Mouse (Mus musculus) kidney, adult 9 months (tissue): ENCODE measurements around the gene Hist3h2a.

Source experiments
- DNase-seq: peaks from one replicate; pipeline ENCODE4 v3.0.0; 2022

Gene Hist3h2a

DNA sequence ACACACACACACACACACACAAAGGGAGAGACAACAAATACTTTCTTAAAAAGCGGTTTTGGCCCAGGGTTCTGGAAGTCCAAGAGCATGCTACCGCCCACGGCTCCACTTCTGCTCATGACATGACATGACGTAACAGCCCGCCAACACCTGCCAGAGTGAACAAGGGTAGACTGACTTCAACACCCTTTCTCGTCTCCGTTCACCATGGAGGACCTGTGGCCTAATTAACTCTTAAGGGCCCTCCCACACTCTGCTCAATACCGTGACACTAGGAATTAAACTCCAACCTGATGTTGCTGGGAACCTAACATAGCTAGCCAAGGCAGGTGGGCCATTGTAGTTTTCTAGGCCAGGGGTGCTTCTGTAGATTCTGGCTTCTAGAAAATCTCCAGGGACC, 14.5 kb downstream of the Hist3h2a start:
- DNase-seq, result peak; percentile 62

GRCm38 (mm10) chr11:58969659-58970058, 15.2 kb downstream of the Hist3h2a start:
- peak; percentile 82 for DNase-seq

DNA sequence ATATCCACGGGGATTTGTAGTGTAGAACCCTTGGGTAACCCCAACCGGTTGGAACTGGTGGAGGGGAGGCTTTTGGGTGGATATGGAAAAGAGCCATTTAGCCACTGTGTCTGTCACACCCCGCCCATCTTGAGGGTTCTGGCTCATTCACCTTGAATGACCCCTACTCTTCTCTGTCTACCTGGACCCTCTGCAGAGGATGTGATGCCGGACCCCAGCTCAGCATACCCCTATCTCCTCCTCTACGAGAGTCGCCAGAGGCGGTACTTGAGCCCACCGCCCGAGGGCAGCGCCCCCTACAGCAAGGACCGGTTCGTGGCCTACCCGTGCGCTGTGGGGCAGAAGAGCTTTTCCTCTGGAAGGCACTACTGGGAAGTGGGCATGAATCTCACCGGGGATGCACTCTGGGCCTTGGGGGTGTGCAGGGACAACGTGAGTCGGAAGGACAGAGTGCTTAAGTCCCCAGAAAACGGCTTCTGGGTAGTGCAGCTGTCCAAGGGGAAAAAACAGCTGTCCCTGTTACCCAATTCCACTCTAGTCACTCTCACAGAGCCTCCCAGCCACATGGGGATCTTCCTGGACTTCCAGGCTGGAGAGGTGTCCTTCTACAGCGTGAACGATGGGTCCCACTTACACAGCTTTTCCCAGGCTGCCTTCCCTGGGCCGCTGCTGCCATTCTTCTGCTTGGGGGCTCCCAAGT, 16.5 kb downstream of the Hist3h2a start:
- no peak for DNase-seq

DNA sequence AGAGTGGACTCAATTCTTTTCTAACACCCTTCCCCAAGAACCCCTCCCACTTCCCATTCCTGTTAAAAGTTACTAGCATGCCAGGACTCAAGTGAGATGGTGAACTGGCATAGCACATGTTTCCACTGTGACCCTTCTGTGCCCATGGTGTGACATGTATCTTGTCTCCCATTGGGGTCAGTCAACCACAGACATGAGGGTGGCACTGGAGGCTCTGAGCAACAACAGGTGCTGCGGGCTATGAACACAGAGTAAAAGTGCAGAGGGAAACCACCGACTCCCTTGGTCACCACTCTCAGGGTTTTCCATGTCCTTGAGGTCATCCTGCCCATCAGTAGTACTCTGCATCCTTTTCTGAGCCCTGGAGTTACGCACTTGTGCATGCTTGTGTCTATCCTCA, 17.3 kb downstream of the Hist3h2a start:
- no peak for DNase-seq

DNA sequence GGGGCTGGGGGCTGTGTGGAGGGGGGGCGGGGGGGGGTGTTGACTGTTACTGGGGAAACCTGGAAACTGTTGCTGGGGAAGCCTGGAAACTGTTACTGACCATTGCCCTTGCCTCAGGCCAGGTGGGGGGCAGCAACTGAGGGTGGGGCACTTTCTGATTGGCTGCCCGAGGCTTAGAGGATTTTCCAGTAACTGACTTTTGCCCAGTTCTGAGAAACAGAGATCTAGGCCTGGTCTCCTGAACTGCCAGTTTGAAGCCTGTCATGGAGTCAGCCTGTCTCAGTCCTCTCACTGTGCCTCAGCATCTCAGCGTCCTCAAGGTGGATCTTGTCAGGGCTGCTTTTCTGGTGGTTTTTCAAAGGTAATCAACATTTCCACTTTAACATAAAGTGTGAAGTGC, 19.9 kb downstream of the Hist3h2a start:
- peak; percentile 61 for DNase-seq

DNA sequence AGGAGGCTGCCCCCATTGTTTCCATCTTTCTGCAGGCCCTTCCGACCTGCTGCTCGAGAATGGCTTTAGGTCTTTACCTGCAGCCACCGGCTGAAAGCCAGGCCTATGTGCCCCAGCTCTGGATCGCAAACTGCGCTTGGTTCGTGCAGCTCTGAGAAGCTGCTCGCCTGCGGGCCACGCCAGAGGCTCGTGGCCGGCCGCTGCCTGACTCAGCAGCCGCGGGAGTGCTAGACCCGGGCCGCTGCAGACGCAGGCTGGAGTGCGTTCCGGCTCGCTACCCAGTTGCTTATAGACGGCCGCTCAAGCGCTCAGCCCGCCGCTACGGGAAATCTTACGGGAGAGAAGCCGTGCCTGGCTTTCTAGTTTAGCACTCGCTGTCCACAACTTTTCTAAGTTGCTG, 22.7 kb downstream of the Hist3h2a start:
- DNase-seq, result no peak

GRCm38 (mm10) chr11:58977607-58978026, 23.1 kb downstream of the Hist3h2a start:
- DNase-seq, result no peak

DNA sequence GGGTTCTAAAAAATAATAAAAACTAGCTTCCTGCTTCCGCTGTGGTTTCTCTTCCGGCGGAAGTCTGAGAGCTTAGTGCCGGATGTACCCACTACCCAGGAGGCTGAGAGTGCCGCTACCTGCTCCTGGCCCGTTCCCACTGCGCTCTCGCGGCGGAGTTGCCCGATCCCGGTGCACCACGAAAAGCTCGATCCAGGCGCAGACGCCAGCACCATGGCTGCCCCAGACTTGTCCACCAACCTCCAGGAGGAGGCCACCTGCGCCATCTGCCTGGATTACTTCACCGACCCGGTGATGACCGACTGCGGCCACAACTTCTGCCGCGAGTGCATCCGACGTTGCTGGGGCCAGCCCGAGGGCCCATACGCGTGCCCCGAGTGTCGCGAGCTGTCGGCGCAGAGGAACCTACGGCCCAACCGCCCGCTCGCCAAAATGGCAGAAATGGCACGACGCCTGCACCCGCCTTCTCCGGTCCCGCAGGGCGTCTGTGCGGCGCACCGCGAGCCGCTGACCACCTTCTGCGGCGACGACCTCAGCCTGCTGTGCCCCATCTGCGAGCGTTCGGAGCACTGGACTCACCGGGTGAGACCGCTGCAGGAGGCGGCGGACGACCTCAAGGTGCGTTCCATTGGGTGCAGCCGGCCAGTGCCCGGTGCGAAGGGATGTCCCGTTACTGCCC, 23.7 kb downstream of the Hist3h2a start, which contains the start of gene Trim11:
TSS of gene Trim11 (plus strand) at position 67 of the 679 bp plus-strand sequence.
- DNase-seq, result peak; percentile 72

DNA sequence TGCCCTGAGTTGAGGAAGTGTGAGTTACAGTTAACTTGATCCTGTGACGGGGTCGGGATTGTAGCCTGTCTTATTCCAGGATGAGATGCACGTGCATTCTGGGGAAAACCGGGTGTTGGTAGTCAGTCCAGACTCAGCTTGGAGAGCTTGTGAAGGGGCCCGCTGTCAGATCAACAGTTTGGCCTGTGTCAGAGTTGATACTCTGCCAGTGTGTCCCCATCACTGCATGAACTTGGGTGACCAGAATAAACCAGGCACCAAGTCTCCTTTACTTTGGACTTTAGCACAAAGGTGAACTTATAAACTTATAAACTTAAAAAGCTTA, 24.2 kb downstream of the Hist3h2a start:
- peak; percentile 67 for DNase-seq

GRCm38 (mm10) chr11:58979183-58979582, 24.7 kb downstream of the Hist3h2a start:
- DNase-seq, result peak; percentile 49

DNA sequence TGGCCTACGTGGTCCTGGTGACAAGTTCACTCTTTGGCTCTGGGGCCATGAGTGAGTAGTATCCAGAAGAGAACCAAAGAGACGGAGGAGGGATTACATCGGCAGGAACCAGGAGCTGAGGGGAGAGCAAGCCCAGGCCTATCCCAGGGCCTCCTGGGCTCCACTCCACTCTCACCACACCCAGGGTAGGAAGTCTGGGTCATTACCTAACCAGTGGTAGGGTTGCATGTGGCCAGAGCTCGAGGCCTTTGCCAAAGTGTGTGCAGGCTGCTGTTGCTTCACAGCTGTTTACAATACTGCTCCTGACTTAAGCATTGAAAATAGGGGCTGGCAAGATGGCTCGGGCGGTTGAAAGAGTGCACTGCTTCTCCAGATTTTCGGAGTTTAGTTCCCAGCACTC, 25.2 kb downstream of the Hist3h2a start:
- peak; percentile 44 for DNase-seq

- DNase-seq, result peak; percentile 83
These were observed 26.0 kb downstream of the Hist3h2a start for GRCm38 (mm10) chr11:58980381-58980990.

GRCm38 (mm10) chr11:58981541-58982447, 27.3 kb downstream of the Hist3h2a start:
- peak; percentile 47 for DNase-seq

DNA sequence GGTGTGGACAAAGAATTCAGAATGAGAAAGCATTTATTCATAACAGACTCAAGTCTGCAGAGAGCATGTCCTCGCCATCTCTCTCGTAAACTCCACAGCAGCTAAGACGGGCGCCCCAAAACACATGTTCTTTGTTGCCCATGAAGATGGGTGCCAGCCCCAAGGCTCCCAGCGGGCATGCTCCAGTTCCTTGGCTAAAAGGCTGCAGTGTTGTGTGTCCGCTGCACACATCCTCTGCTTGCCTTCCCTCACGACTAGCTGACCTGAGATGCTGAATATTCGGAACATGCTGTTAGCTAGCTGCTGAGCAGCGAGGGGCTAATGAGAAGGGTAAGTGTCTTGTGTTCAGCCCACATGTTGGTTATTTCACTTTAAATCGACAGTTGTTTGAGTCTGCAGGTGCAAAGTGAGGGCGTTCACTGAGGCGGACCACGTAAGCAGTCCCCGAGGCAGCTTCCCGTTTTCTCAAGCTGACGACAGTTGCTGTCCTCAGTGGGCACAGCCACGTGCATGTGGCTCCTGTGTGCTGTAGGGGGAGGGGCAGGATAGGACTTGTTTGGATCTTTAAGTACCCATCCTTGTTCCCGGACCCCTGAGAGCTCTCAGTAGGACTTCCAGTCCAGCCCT, 28.1 kb downstream of the Hist3h2a start:
- no peak for DNase-seq

GRCm38 (mm10) chr11:58983691-58984341, 29.3 kb downstream of the Hist3h2a start:
- no peak for DNase-seq

GRCm38 (mm10) chr11:58984657-58985056, 30.2 kb downstream of the Hist3h2a start:
- DNase-seq, result no peak

DNA sequence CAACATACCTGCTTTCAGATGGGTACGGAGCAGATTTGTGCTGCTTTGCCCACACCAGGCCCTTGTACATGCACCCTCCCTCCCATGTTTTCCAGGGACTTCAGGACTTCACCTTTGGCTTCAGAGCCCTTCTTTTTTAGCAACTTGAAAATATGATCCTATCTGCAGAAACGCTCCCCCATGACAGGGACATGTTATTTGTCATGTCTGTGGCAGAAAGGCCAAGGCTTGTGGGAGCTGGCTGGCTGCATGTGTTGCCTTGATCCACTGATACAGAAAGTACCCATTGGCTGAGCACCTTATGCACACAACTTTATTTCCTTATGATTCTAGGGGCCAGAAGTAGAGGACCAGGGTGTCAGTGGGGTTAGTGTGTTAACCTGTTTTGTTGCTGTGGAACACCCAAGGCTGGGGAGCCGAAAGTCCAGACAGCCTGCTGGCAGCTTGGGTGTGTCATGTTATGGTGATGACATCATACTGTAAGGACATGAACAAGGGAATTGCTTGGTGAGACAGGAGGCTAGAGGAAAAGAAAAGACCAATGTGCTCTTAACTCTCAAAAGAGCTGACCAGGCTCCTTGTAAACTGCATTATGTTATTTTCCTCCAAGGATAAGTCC, 30.9 kb downstream of the Hist3h2a start:
- no peak for DNase-seq

DNA sequence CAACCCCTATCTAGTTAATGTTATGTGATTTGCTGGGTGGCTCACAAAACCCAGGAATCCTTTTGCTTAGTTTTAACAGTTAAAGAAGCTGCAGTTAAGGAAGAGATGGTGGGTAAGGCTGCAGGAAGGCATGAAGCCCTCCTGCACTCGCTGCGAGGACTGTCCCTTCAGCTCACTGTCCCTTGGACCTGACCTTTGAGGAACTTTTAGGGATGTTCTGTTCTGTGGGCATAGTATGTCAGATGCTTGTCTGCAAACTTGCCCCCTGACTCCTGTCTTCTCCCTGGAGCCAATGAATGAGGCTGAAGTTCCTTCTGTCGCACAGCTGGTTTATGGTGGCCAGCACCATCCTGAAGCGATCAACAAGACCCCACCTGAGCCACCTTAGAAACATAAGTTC, 34.7 kb downstream of the Hist3h2a start:
- no peak for DNase-seq

DNA sequence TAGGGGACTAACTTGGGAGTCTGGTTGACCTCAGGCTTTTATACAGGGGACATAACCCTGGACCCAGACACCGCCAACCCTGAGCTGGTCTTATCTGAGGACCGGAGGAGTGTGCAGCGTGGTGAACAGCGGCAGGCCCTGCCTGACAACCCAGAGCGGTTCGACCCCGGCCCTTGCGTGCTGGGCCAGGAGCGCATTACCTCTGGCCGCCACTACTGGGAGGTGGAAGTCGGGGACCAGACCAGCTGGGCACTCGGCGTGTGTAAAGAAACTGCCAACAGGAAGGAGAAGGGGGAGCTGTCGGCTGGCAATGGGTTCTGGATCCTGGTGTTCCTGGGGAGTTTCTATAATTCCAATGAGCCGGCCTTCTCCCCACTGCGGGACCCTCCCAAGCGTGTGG, 35.7 kb downstream of the Hist3h2a start:
- DNase-seq, result no peak

DNA sequence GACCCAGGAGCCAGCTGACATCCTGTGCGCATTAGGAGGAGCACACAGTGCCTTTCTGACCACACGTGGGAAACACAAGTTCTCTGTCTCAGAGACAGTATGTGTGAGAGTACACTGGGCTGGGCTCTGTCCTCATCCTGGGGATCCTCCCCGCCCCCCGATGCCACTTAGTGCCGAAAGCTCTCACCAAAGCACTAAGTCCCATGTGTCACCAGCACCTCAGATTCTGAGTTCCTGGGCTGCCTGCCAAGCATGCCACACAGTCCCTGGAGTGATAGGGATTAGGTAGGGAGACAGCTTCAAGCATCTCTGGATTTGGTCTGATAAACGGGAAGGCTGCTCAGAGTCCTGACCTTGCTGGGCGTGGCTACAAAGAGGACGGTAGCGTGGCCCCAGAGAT, 36.3 kb downstream of the Hist3h2a start:
- DNase-seq, result no peak

- DNase-seq, result no peak
These were observed 37.4 kb downstream of the Hist3h2a start for GRCm38 (mm10) chr11:58991911-58992310.
